8 mouse cellular contexts compared by ENCODE assay signal in genomic region chr2:157635670-157636069, GRCm38 (mm10).
DNase-seq lines count a peak whose midpoint lies in the region; ATAC-seq and TF ChIP-seq lines count a peak whose summit lies in the region.

No protein-coding gene starts in this region.

- peak; percentile 51 for DNase-seq in 3134 (ENCODE audit: extremely low read depth, insufficient read length, low spot score)
- peak; percentile 85 to 96 for DNase-seq in adrenal gland, adult (ENCODE audit: inconsistent age in 2 of 2, low spot score in 1 of 2)
- peak; percentile 74 to 86 for DNase-seq in gastrocnemius, postnatal 4 days (ENCODE audit: low spot score in 2 of 2)
- peak; percentile 94 for DNase-seq in kidney, postnatal 0 days (ENCODE audit: low spot score)
- DNase-seq in liver, embryonic 11.5 days (ENCODE audit: low spot score) = peak; percentile 78
- peak; percentile 44 for DNase-seq in thymus, postnatal 25 days

- TF ChIP-seq POLR2A in cortical plate, adult 2 months (IDR thresholded peaks at IDR 0.05; ENCODE audit: extremely low read depth, insufficient read depth, low read length) = no peak

- no peaks in the 10 kb centered on the region for H3K27me3 ChIP-seq in kidney, postnatal 0 days (ENCODE audit: insufficient read depth, low read length)
- no peaks in the 10 kb centered on the region for H3K27me3 ChIP-seq in liver, embryonic 11.5 days (replicated peaks; ENCODE audit: control insufficient read depth, insufficient read depth, low read length)
- peaks cover 3% of the 10 kb centered on the region; the same call in 1 of the 2 replicates for H3K27me3 ChIP-seq in neural tube, embryonic 15.5 days (replicated peaks)

- H3K4me1 ChIP-seq in cortical plate, adult 2 months (ENCODE audit: control insufficient read depth, insufficient read depth, low read length) = no peaks in the 10 kb centered on the region
- H3K4me1 ChIP-seq in kidney, postnatal 0 days (replicated peaks; ENCODE audit: insufficient read depth, low read length) = no peaks in the 10 kb centered on the region
- H3K4me1 ChIP-seq in liver, embryonic 11.5 days (replicated peaks; ENCODE audit: control insufficient read depth, insufficient read depth, low read length) = no peaks in the 10 kb centered on the region
- peaks cover 7% of the 10 kb centered on the region; the same call in 1 of the 2 replicates for H3K4me1 ChIP-seq in neural tube, embryonic 15.5 days

- no peak overlapping the region for H3K4me3 ChIP-seq in cortical plate, adult 2 months (ENCODE audit: insufficient read depth, low read length)
- H3K4me3 ChIP-seq in kidney, postnatal 0 days (replicated peaks; ENCODE audit: low read depth, low read length) = no peak overlapping the region
- H3K4me3 ChIP-seq in liver, embryonic 11.5 days (ENCODE audit: low read depth, low read length) = no peak overlapping the region
- H3K4me3 ChIP-seq in neural tube, embryonic 15.5 days (replicated peaks) = no peak overlapping the region

- WGBS in kidney, postnatal 0 days = 5% methylated on average over 14 of the region's 14 CpGs
- WGBS in liver, embryonic 11.5 days = 9% methylated on average over 14 of the region's 14 CpGs
- WGBS in neural tube, embryonic 15.5 days = 9% methylated on average over 14 of the region's 14 CpGs

- TF ChIP-seq CTCF in cortical plate, adult 2 months (IDR thresholded peaks at IDR 0.05; ENCODE audit: extremely low read depth, insufficient read depth, low read length) = peak; percentile 96
- peak; percentile 97 for TF ChIP-seq CTCF in kidney, postnatal 0 days (IDR thresholded peaks at IDR 0.05; ENCODE audit: low read depth)

- no peaks in the 10 kb centered on the region for H3K9me3 ChIP-seq in kidney, postnatal 0 days (replicated peaks; ENCODE audit: low read length)
- no peaks in the 10 kb centered on the region for H3K9me3 ChIP-seq in liver, embryonic 11.5 days (ENCODE audit: control insufficient read depth, low read length)
- H3K9me3 ChIP-seq in neural tube, embryonic 15.5 days (replicated peaks) = no peaks in the 10 kb centered on the region

- ATAC-seq in kidney, postnatal 0 days (replicated peaks; ENCODE audit: low FRiP score, low read depth) = no peak
- no peak for ATAC-seq in liver, embryonic 11.5 days (replicated peaks; ENCODE audit: low FRiP score)
- peak; percentile 69; the same call in 1 of the 2 replicates for ATAC-seq in neural tube, embryonic 15.5 days (ENCODE audit: low FRiP score)

- H3K27ac ChIP-seq in cortical plate, adult 2 months (ENCODE audit: insufficient read depth, low read length) = no peak overlapping the region
- no peak overlapping the region for H3K27ac ChIP-seq in kidney, postnatal 0 days
- no peak overlapping the region for H3K27ac ChIP-seq in liver, embryonic 11.5 days (ENCODE audit: low read depth, low read length)
- H3K27ac ChIP-seq in neural tube, embryonic 15.5 days (replicated peaks) = peak overlapping the region; percentile 51

- no peak overlapping the region for H3K9ac ChIP-seq in kidney, postnatal 0 days (ENCODE audit: low read depth, low read length)
- no peak overlapping the region for H3K9ac ChIP-seq in liver, embryonic 11.5 days (ENCODE audit: low read depth, low read length)
- H3K9ac ChIP-seq in neural tube, embryonic 15.5 days (replicated peaks) = no peak overlapping the region

- no peaks in the 10 kb centered on the region for H3K36me3 ChIP-seq in kidney, postnatal 0 days (ENCODE audit: insufficient read depth, low read length)
- H3K36me3 ChIP-seq in liver, embryonic 11.5 days (ENCODE audit: control insufficient read depth, insufficient read depth, low read length) = no peaks in the 10 kb centered on the region
- H3K36me3 ChIP-seq in neural tube, embryonic 15.5 days = no peaks in the 10 kb centered on the region

- no peak overlapping the region for H3K4me2 ChIP-seq in kidney, postnatal 0 days (ENCODE audit: low read length)
- no peak overlapping the region for H3K4me2 ChIP-seq in liver, embryonic 11.5 days
- no peak overlapping the region for H3K4me2 ChIP-seq in neural tube, embryonic 15.5 days

Comparison
In these comparisons a context has a peak if more than half of its experiments do, and no peak if none do; other contexts are left out.
1. DNase-seq: peak in every context shown above with its lines; median percentile 94 in kidney, postnatal 0 days; 90 in adrenal gland, adult; 80 in gastrocnemius, postnatal 4 days; 78 in liver, embryonic 11.5 days; 51 in 3134; 44 in thymus, postnatal 25 days.